Mouse (Mus musculus) forebrain, embryonic 13.5 days (tissue): ENCODE results near the gene Banf1. TPM values are rescaled to one million over a fixed set of nuclear protein-coding genes. Genes with fewer than 3 reads are reported as not detected.

Source experiments
- ATAC-seq: fragments of 200-750 bp; cut with Nextera tagmentation; 2 replicates; pipeline ENCODE4 v1.8.0; 2017
- H3K27ac ChIP-seq: fragments of 300-500 bp; sonication (generic); 2 replicates; pipeline ENCODE4 v1.5.1; 2015; ENCODE audit warnings: inconsistent platforms, mild to moderate bottlenecking, moderate library complexity
- H3K27me3 ChIP-seq: fragments of 300-500 bp; sonication (generic); 2 replicates; pipeline ENCODE4 v1.6.1; 2015; ENCODE audit warnings: mild to moderate bottlenecking, inconsistent platforms
- H3K36me3 ChIP-seq: fragments of 300-500 bp; sonication (generic); 2 replicates; pipeline ENCODE4 v1.6.1; 2015; ENCODE audit warnings: mild to moderate bottlenecking, inconsistent platforms; ENCODE audit not compliant: poor library complexity, severe bottlenecking
- H3K4me1 ChIP-seq: fragments of 300-500 bp; sonication (generic); 2 replicates; pipeline ENCODE4 v1.6.1; 2015; ENCODE audit warnings: inconsistent platforms
- H3K4me2 ChIP-seq: fragments of 300-500 bp; sonication (generic); 2 replicates; pipeline ENCODE4 v1.6.1; 2015; ENCODE audit warnings: inconsistent platforms, mild to moderate bottlenecking, moderate library complexity
- H3K4me3 ChIP-seq: fragments of 300-500 bp; sonication (generic); 2 replicates; pipeline ENCODE4 v1.5.1; 2015; ENCODE audit warnings: mild to moderate bottlenecking, inconsistent platforms
- H3K9ac ChIP-seq: fragments of 300-500 bp; sonication (generic); 2 replicates; pipeline ENCODE4 v1.6.1; 2015; ENCODE audit warnings: mild to moderate bottlenecking, inconsistent platforms
- H3K9me3 ChIP-seq: fragments of 300-500 bp; sonication (generic); replicated peaks from 2 replicates; pipeline ENCODE4 v1.6.1; 2016; ENCODE audit warnings: inconsistent platforms
- WGBS: fragments of 180-500 bp; shearing (Covaris S2); methylation state at CpG from one replicate; pipeline ENCODE4 v1.1.7; 2015; 5-methylcytosine and 5-hydroxymethylcytosine counted together
- polyA plus RNA-seq: library from polyadenylated mRNA; unstranded; fragments of >200 nt; fragmentation: Nextera tagmentation; extraction: Ambion mirVana; gene quantifications from 2 replicates; pipeline ENCODE4 v1.2.1, GENCODE M21; 2015

The Banf1 gene
- polyA plus RNA-seq, 1 experiment from 2014 or later, result 496 TPM

DNA sequence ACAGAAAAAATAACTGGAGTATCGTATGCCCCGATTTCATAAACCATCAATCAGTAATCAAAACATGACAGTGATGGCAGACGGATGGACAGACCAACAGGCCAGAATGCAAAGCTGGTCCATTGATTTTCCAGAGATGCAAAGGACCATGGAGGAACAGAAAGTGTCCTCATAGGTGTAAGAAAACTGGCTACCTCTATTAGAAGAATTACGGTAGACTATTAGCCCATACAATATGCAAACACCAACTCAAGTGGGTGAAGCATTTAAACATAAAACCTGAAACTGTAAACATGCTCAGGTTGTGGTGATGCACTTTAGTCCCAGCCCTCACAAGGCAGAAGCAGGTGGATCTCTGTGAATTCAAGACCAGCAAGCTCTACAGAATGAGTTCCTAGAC lies 28.4 kb upstream of the Banf1 start:
- WGBS, result 69% methylated on average over 4 of the region's 4 CpGs
- Histone ChIP-seq H3K4me3 (no peak overlapping the region), H3K4me1 (peaks cover 10% of the 10 kb centered on the region), H3K36me3 (no peaks in the 10 kb centered on the region), H3K9me3 (no peaks in the 10 kb centered on the region), H3K9ac (no peak overlapping the region), H3K4me2 (no peak overlapping the region), H3K27me3 (no peaks in the 10 kb centered on the region), H3K27ac (no peak overlapping the region)
- no peak for ATAC-seq

DNA sequence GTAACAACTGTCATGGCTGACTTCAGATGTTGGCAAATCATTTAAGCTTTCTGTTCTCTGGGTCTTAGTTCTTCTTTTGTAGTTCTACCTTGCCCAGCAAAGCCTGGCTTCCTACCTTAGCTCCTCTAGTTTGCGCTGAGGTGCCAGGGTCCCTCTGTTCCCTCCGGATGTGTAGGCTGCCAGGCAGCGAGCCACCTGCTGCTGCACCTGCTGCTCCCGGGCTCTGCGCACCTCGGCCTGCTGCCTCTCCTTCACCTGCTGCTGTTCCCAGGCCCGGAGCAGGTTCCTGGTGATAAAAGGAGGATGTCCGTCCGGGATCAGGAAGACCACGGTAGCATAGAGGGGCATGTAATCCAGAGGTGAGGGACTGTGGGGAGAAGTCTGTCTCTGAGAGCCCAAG lies 27.2 kb upstream of the Banf1 start:
- ATAC-seq, result no peak
- Histone ChIP-seq H3K9ac (no peak overlapping the region; the same call in 1 of the 2 replicates), H3K4me3 (no peak overlapping the region), H3K4me1 (peaks cover 22% of the 10 kb centered on the region), H3K27me3 (no peaks in the 10 kb centered on the region), H3K27ac (no peak overlapping the region), H3K36me3 (no peaks in the 10 kb centered on the region), H3K4me2 (no peak overlapping the region), H3K9me3 (no peaks in the 10 kb centered on the region)
- WGBS, result 66% methylated on average over 10 of the region's 10 CpGs

DNA sequence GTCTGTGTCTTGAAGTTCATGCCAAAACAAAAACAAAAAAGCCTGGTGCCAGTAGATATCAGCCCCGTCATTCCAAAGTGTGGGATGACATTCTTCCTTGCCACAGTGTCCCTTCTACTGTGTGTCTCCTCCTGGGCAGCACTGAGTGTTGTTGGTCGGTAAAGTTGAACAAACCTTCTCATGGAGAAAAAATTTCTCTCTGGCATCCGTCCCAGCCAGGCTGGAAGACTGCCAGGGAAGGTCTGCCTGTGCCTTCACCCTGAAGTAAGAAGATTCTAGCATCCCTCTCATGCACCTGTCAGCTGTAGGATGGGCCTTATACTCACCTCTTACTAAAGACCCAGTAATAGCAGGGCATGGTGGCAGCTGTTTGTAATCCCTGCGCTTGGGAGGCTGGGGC lies 25.9 kb upstream of the Banf1 start:
- peaks cover 25% of the 10 kb centered on the region for H3K4me1 ChIP-seq
- no peak overlapping the region for H3K4me2 ChIP-seq
- H3K9ac ChIP-seq, result no peak overlapping the region
- H3K27me3 ChIP-seq, result no peaks in the 10 kb centered on the region
- no peak for ATAC-seq
- H3K9me3 ChIP-seq, result no peaks in the 10 kb centered on the region
- no peaks in the 10 kb centered on the region for H3K36me3 ChIP-seq
- H3K27ac ChIP-seq, result no peak overlapping the region; the same call in 1 of the 2 replicates
- no peak overlapping the region for H3K4me3 ChIP-seq
- 47% methylated on average over 4 of the region's 4 CpGs for WGBS

DNA sequence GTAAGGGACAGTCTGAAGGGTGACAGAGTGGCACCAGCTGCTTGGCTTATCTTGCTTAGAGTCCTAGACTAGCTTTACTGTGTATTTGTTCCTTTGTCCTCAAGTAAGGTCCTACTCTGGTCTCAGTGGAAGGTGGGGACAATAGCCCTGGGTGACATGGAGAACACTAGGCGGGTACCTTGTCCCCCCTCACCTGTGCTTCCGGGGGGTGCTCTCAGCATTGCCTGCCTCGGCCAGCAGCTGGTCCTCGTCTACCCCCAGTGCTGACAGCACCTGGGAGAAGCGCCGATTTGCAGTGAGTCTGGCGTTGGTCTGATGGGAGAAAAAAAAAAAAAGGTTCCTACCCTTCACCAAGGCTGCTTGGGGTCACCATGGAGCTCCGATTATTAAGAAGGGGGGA lies 23.4 kb upstream of the Banf1 start:
- no peaks in the 10 kb centered on the region for H3K27me3 ChIP-seq
- H3K4me2 ChIP-seq, result peak overlapping the region; percentile 98; the same call in 1 of the 2 replicates
- 87% methylated on average over 8 of the region's 8 CpGs for WGBS
- H3K4me1 ChIP-seq, result peaks cover 42% of the 10 kb centered on the region
- no peak overlapping the region for H3K27ac ChIP-seq
- 0 out of 2 replicates have a peak overlapping the region, but pooled peaks have one; percentile 52 for H3K9ac ChIP-seq
- ATAC-seq, result no peak
- peaks cover 10% of the 10 kb centered on the region for H3K36me3 ChIP-seq
- 0 out of 2 replicates have a peak overlapping the region, but pooled peaks have one; percentile 100 for H3K4me3 ChIP-seq
- no peaks in the 10 kb centered on the region for H3K9me3 ChIP-seq

DNA sequence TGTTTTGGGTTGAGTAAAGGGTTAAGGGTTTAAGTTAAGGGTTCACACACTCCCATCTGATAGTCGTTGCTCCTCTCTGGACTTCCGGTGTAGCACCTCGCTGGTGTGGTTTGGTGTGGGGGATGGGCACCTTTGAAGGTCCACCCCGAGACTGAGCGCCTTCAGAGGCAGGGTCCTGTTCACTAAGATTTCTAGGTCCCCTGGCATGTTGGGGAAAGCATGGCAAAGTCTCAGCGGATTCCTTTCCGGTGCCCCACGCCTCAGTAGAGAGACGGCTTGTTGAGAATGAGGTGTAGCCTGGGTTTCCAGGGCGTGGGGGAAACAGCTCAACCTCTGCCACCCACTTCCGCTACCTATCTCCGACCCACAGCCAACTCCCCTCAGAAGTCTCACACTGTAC lies 22.7 kb upstream of the Banf1 start:
- no peak for ATAC-seq
- H3K27ac ChIP-seq, result no peak overlapping the region
- peak overlapping the region; percentile 100 for H3K4me3 ChIP-seq
- H3K4me2 ChIP-seq, result peak overlapping the region; percentile 98
- H3K9ac ChIP-seq, result peak overlapping the region; percentile 52
- H3K27me3 ChIP-seq, result no peaks in the 10 kb centered on the region
- peaks cover 42% of the 10 kb centered on the region for H3K4me1 ChIP-seq
- WGBS, result 62% methylated on average over 12 of the region's 12 CpGs
- H3K36me3 ChIP-seq, result peaks cover 17% of the 10 kb centered on the region
- H3K9me3 ChIP-seq, result no peaks in the 10 kb centered on the region

DNA sequence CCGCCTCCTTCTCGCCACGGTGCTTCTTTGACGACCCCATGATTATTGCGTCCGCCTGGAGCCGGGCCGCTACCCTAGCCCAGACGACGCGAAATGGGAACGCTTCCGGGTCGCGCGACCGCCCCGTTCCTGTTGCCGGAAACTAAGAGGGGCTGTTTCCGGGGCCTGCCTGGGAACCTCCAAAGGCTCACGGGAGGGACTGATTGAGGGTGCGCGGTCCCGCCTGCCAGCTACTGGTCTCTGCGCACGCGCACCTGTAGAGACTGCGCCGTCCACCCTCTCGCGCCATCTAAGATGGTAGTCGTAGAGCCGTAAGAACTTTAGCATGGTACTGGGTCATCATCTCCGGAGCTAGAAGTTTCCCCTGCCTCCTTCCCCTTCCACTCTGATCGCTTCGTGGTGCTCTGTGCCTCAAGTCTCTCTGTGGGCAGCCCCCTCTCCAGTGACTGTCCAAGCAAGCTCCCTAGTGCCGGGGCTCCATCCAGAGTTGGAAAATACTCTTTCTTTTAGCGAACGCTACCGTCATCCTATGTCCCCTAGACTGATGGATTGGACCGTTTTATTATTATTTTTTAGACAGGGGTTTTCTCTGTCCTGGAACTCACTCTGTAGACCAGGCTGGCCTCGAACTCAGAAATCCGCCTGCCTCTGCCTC lies 21.7 kb upstream of the Banf1 start, which contains the start of gene Sart1:
TSS of gene Sart1 (minus strand) at position 116 of the 655 bp plus-strand sequence.
- no peaks in the 10 kb centered on the region for H3K9me3 ChIP-seq
- peaks cover 27% of the 10 kb centered on the region for H3K36me3 ChIP-seq
- H3K4me1 ChIP-seq, result peaks cover 42% of the 10 kb centered on the region
- peak within 1 kb of the TSS; percentile 78 for H3K27ac ChIP-seq
- peak within 1 kb of the TSS; percentile 93 for H3K9ac ChIP-seq
- peak within 1 kb of the TSS; percentile 100 for H3K4me3 ChIP-seq
- peak; percentile 98 for ATAC-seq
- H3K4me2 ChIP-seq, result peak within 1 kb of the TSS; percentile 98
- 2% methylated on average over 43 of the region's 43 CpGs for WGBS
- no peaks in the 10 kb centered on the region for H3K27me3 ChIP-seq

DNA sequence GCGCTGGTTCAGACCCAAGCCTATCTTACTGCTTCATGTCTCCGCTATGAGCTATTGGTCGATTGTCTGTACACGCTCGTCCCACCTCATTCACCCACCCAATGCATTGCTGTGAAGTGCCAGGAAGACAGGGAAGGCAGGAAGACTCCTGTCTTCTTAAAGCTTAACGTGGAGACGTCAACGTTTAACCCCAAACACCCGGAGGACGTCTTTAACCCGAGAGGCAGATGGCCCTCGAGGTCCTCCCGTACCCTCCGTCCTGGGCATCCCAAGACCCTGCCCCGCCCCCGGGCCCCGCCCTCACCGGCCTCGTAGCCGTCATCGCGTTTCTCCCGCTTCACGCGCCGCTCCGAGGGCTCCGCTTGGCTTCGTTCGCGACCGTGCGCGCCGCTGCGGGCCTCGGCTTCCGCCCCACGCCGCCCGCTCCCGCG lies 21.1 kb upstream of the Banf1 start:
- Histone ChIP-seq H3K9me3 (no peaks in the 10 kb centered on the region), H3K36me3 (peaks cover 34% of the 10 kb centered on the region), H3K27ac (peak overlapping the region; percentile 78), H3K4me2 (peak overlapping the region; percentile 98), H3K9ac (peak overlapping the region; percentile 93), H3K4me1 (peaks cover 40% of the 10 kb centered on the region), H3K4me3 (peak overlapping the region; percentile 100), H3K27me3 (no peaks in the 10 kb centered on the region)
- under 1% methylated on average over 37 of the region's 43 CpGs for WGBS
- peak; percentile 46 for ATAC-seq

DNA sequence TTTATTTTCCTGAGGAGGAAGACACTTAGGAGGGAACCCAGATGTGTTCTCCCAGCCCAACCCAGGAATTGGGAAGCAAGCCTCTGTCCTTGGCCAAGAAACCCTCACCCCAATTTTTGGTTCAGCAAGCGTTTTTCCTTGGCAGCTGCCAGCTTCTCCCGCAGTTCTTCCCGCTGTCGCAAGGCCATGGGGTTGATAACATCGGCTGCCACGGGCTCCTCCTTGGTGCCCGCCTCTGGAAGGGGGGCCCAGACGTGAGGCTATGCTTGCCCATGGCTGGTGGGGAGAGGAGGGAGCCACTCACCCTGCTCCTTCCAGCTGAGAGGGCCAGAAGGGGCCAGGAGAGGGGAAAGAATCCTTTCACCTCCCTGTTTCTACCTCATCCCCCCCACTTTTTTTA lies 17.7 kb upstream of the Banf1 start:
- no peak overlapping the region for H3K4me2 ChIP-seq
- H3K4me1 ChIP-seq, result peaks cover 25% of the 10 kb centered on the region
- no peaks in the 10 kb centered on the region for H3K27me3 ChIP-seq
- 91% methylated on average over 8 of the region's 8 CpGs for WGBS
- peaks cover 67% of the 10 kb centered on the region for H3K36me3 ChIP-seq
- H3K9ac ChIP-seq, result no peak overlapping the region
- ATAC-seq, result no peak
- H3K27ac ChIP-seq, result no peak overlapping the region
- H3K4me3 ChIP-seq, result no peak overlapping the region
- H3K9me3 ChIP-seq, result no peaks in the 10 kb centered on the region

DNA sequence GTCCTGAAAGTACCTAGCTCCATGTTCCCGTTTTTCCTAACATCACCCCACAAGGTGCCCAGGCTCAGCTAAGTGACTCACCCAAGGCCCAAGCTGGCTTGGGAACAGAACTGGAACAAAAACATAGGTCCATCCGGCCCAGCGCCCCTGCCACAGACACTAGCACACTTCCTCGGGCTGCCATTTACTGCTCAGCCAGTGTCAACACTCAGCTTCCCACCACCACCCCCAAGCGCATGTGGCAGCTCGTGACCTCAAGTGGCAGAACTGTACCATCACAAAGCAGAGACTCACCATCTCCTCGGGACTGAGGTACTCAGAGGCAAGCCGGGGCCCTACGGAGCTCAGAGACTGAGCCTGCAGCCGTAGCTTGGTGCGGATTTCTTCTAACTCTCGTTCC lies 16.4 kb upstream of the Banf1 start:
- peaks cover 81% of the 10 kb centered on the region for H3K36me3 ChIP-seq
- peaks cover 18% of the 10 kb centered on the region for H3K4me1 ChIP-seq
- H3K4me2 ChIP-seq, result no peak overlapping the region
- H3K27ac ChIP-seq, result no peak overlapping the region
- 95% methylated on average over 12 of the region's 12 CpGs for WGBS
- no peak overlapping the region for H3K4me3 ChIP-seq
- H3K27me3 ChIP-seq, result no peaks in the 10 kb centered on the region
- ATAC-seq, result no peak
- H3K9ac ChIP-seq, result no peak overlapping the region
- no peaks in the 10 kb centered on the region for H3K9me3 ChIP-seq

DNA sequence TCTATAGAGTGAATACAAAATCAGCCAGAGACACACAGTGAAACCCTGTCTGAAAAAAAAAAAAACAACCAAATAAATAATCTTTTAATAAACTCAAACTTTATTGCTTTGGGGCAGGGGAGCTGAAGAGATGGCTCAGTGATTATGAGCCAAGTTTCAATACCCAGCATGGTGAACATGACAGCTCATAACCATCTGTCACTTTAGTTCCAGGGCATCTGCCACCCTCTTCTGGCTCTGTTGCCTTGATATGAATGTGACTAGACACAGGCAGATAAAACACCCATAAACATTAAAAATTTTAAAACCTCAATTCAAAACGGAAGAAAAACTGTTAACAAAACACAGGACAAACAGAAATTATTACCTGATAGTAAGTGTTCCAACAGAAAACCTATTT lies 10.5 kb upstream of the Banf1 start:
- Histone ChIP-seq H3K27ac (no peak overlapping the region), H3K36me3 (peaks cover 81% of the 10 kb centered on the region), H3K27me3 (no peaks in the 10 kb centered on the region), H3K4me3 (no peak overlapping the region), H3K4me1 (no peaks in the 10 kb centered on the region), H3K9me3 (no peaks in the 10 kb centered on the region), H3K9ac (no peak overlapping the region), H3K4me2 (no peak overlapping the region)
- WGBS, result 87% methylated on average over 1 of the region's 1 CpGs
- no peak for ATAC-seq

DNA sequence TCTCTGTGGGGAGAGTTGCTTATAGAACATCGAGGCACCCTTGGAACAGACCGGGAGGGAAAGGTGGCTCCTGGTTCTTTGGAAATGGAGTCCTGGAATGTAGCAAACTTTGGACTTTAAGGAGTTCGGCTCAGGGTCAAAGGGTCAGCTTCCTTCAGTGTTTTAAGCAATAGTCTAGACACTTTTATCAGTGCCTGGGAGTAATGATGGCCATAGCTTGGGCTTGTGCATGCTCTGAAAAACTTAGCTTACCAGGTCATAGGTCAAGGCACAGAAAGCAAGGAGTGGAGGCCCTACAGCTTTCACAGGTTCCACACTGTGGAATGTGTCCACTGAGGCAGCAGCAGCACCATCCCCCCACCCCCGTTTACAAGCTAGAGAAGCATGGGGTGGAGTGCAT lies 7.8 kb upstream of the Banf1 start:
- ATAC-seq, result no peak
- Histone ChIP-seq H3K9me3 (no peaks in the 10 kb centered on the region), H3K4me3 (no peak overlapping the region), H3K4me2 (no peak overlapping the region), H3K27me3 (no peaks in the 10 kb centered on the region), H3K9ac (no peak overlapping the region), H3K4me1 (no peaks in the 10 kb centered on the region), H3K36me3 (peaks cover 78% of the 10 kb centered on the region), H3K27ac (no peak overlapping the region)
- WGBS, result 81% methylated on average over 4 of the region's 4 CpGs

DNA sequence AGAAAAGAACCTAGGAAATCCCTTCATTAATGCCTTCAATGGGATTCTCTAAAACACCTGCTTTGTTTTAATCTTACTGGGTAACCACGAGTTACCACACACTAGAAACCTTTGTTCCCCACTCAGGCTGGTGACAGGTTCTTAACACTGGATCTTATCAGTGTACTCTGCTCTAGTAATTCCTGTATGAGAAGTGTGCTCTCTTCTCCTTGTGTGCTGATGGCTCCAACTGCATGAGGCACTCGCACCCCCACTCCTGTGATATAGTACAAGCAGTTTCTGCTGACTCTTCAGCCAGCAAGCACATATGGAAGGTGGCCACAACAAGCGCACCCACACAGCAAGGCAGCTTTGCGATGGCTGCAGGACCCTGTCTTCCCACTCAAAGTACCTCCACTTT lies 7.2 kb upstream of the Banf1 start:
- no peaks in the 10 kb centered on the region for H3K27me3 ChIP-seq
- H3K4me2 ChIP-seq, result no peak overlapping the region
- no peaks in the 10 kb centered on the region for H3K9me3 ChIP-seq
- ATAC-seq, result no peak
- 78% methylated on average over 4 of the region's 4 CpGs for WGBS
- H3K4me1 ChIP-seq, result no peaks in the 10 kb centered on the region
- no peak overlapping the region for H3K9ac ChIP-seq
- peaks cover 78% of the 10 kb centered on the region for H3K36me3 ChIP-seq
- no peak overlapping the region for H3K27ac ChIP-seq
- H3K4me3 ChIP-seq, result no peak overlapping the region

DNA sequence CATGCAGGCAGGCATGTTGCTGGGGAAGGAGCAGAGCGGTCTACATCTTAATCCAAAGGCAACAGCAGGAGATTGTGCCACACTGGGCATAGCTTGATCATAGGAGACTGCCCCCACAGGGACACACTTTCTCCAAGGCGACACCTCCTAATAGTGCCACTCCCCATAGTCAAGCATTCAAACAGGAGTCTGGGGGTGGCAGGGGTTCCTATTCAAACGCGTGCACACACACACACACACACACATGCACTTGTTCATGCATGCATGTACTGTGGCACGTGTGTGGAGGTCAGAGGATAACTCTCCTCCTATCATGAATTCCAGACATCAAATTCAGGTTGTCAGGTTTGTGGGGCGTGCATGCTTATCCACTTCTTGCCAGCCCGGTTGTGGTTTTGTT lies 5.8 kb upstream of the Banf1 start:
- no peak overlapping the region for H3K27ac ChIP-seq

More for the DNA sequence above, 5.8 kb upstream of the Banf1 start:
- no peak overlapping the region for H3K4me3 ChIP-seq
- no peaks in the 10 kb centered on the region for H3K27me3 ChIP-seq
- H3K9ac ChIP-seq, result no peak overlapping the region
- WGBS, result 94% methylated on average over 7 of the region's 7 CpGs
- H3K9me3 ChIP-seq, result no peaks in the 10 kb centered on the region
- peaks cover 11% of the 10 kb centered on the region for H3K4me1 ChIP-seq
- H3K36me3 ChIP-seq, result peaks cover 76% of the 10 kb centered on the region
- no peak for ATAC-seq
- no peak overlapping the region for H3K4me2 ChIP-seq
